Mouse (Mus musculus) spleen, adult 18-20 months (tissue): ENCODE measurements around the gene Errfi1.
"Not testable (repeated sequence)": the region's sequence is repeated elsewhere in the genome, so short reads cannot be mapped to it uniquely, and the experiment has no call there.

ENCODE experiments used
- DNase-seq, 2 experiments: peaks; one replicate each; pipeline ENCODE4 v3.0.0; 2022; ENCODE audit warnings: mixed read lengths in 2 of 2

Errfi1 gene

DNA sequence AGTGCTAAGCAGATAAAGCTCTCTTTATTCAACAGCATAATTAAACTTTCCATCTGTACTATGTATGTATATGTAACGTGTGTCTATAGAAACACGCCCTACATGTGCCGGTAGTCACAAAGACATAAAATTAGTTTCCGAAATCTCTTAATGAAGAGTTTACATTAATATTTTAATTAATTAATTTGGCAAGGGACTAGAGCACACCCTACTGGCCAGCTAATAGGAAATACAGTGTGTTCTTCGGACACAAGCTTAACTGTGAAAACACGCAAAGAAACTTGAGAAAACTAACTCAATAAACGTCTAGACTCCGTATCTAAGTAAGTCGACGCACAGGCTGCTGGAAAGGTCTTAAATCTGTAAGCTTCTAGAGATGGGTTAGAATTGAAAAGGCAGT, 3.8 kb upstream of the Errfi1 start:
- DNase-seq = no peak

DNA sequence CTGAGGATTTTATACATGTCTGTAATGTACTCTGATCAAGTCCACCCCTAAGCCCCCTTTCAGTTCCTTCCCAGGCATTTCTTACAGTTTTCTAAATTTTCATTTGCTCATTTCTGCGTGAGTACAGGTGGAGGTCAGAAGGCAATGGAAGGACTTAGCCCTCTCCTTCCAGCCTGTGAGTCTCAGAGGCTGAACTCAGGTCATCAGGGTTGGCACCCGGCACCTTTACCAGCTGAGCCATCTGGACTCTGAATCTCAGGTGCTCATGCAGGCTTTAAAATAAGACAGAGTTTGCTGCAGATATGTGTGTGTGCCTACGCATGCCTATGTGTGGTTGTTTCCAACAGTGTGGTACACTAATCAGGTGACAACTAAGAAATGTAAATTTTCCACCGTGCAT, 2.8 kb upstream of the Errfi1 start:
- no peak for DNase-seq

DNA sequence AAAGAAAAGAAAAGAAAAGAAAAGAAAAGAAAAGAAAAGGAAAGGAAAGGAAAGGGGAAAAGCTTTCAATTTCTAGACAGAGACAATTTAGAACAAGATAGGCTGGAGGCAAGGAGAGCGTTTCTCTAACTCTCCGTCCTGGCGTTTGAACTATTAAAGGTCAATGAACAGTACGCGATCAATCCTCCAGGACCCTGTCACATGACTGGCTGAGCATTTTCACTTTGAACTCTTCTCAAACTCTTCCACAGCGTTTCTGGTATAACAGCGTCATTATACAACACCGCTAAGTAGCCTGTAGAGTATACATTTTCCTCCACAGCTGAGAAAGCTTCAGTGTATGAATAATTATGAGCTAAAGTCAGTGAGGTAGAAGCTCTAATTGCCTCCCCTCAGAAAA, 1.7 kb upstream of the Errfi1 start:
- no peak for DNase-seq

DNA sequence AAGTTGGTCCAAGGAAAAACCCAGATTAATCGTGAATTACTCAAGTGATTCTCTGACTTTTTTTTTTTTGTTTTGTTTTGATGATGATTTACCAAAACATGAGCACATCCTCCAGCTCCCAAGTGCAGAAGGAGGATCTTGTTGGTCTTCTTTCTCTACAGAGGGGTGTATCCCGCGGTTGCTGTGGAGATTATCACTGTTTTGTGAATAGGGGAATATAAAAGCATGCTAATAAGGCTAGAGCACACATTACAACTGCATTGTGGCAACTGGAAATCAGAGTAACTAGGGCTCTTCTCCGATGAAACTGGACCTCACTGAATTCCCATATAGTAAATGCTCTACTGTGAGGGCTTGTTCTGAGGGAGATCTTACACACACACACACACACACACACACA, 1.2 kb upstream of the Errfi1 start:
- no peak for DNase-seq

DNA sequence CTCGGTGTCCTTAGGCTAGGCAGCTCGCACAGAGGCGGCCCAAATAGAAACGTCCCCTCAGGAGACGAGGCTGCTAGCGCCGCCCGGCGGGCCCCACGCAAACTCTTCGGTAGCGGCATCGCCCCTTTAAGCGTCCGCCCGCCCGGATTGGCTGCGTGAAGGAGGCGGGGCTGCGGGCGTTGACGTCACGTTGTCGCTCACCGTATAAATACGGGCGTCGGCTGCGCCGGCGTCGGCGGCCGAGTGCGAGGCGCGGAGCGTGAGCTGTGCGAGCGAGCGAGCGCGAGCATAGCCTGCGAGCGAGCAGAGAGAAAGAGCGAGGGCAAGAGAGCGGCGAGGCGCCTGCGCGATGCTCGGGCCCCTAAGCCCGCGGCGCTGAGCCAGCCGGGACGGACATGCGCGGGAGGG, 1.1 kb downstream of the Errfi1 start:
- DNase-seq = peak; percentile 88 to 95

DNA sequence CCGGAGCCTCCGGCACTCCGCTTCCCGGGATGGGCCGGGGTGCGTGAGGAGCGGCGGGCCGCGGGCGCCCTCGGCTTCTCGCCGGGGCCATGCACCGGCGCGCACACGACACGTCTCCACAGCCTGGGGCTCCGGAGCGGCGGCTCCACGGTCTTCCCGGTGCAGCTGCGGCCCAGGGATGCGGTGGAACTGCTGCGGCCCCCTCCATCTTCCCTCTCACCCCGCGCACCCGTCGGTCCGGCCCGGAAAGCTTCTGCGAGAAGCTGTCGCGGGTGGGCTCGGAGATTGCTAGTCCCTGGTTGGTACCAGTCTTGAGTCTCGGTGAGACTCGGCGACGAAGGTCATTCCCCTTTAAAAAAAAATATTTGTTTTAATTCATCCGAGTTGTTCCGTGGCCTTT, 1.6 kb downstream of the Errfi1 start:
- DNase-seq = no peak

DNA sequence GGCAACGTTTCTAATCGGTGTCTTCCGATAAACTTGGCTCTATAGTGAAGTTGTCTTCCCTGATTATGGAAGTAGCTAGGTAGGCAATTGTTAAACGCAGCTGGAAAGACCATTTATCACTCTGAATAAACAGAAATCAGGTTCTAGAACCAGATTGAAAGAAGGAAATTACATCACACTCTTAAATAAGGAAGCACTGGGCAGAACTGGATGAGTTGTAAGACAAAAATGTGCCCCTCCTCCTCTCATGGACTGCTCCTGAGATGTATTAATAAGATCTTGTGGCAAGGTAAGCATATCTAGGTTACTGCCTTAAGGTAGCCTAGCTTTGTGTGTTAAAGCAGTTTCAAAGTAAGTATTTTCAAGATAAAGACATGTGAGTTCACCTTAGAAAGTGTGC, 6.8 kb downstream of the Errfi1 start:
- no peak for DNase-seq

DNA sequence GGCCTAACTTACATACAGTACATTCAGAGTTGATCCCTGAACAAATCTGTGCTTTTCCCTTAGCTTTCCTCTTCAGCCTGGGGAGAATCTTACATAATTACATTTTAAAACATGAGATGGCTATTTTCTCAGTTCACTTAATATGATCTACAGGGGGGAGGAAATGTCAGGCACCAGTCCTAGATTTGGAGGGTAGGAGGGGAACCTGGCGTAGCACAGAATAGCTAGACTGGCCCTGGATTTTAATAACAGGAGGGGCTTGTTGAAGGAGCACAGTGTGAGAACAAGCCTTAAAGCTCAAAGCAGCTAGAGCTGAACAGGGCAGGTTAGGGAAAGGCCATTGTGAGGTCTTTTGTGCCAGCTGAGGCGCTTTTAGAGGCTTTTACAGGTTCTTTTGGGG, 7.4 kb downstream of the Errfi1 start:
- DNase-seq = no peak

DNA sequence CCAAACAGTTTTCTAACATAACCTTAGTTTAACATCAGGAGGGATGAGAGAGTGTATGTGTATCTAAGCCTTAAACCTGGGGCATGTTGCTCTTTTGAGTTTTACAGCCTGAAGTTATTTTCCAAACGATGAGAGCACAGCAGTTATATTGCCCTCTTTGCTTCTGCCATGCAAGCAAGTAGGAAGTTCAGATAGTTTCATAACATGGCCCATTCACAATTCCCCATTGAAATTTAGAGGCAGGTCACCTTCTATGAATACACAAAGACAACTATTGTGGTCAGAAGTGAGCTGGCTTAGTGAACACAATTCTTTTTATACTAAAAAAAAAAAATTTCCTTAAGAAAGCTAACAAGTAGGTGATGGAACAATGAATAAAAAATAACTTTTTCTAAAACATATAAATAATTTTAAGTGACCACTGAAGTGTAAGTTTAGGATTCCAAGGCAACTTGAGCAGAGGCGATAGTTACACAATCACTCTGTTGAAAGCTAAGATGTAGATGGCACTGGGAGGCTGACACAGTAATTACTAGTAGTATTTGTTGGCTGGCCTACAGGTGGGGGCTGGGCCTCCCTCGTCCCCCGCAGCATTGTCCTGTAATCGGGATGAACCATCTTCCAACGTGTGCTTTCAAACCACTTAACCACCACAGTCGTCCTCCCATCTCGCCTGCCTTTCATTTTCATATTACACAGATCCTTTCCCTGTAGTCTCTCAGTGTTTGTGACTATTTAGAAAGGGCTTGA, 9.1 kb downstream of the Errfi1 start:
- no peak for DNase-seq

DNA sequence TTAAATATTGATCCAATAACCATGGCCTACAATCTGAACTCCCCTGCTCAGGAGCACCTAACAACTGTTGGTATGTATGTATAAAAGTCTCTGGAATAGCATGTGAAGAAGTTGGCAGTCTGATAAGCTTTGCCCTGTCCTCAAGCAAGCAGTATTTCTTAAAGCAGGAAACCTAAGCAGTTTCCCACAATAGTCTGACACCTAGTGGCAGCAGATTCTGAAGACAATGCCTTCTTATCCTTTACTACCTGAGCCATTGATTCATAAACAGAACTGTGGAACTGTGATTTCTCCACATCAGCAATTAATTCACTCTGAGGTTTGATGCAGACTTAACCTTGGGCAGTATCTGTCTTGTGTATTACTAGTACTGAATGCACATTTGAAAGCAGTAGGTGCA, 11.7 kb downstream of the Errfi1 start:
- no peak for DNase-seq

DNA sequence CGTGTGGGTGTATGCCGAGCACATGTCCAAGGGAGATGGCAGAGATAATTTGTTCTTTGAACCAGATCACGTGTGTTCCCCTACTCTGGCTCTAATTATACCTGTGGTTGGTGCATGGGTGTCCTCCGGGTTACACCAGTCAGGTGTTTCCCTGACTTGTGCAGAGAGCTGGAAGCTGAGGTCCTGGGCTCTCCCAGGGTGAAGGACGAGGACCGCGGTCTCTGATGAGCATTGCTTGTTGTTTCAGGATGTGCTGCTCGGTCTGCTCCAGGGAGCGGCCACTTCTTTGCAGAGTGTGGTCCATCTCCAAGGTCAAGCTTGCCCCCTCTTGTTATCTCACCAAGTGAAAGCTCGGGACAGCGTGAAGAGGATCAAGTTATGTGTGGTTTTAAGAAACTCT, 12.3 kb downstream of the Errfi1 start:
- no peak for DNase-seq

DNA sequence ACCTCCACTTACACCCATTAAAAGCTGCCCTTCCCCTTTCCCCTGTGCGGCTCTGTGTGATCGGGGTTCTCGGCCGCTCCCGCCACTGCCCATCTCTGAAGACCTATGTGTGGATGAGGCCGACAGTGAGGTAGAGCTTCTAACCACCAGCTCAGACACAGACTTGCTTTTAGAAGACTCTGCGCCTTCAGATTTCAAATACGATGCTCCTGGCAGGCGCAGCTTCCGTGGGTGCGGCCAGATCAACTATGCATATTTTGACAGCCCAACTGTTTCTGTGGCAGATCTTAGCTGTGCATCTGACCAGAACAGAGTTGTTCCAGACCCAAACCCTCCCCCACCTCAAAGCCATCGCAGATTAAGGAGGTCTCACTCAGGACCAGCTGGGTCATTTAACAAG, 12.8 kb downstream of the Errfi1 start:
- no peak for DNase-seq

DNA sequence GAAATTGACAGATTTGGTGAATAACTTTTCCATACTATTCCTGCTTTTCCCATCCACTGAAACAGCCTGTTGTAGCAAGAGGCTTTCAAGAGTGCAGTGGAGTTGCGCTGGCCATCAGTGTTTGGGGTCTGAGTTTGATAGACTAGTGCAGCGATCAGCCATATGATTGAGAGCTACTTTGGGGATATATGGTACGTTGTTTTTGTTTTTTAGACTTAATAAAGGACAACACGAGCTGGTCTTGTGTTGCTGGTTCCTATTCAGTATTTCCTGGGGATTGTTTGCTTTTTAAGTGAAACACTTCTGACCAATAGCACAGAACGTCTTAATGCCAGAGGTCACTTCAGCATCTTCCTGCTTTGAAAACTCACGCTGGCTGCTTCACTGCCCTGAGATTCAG, 14.4 kb downstream of the Errfi1 start:
- DNase-seq = no peak

DNA sequence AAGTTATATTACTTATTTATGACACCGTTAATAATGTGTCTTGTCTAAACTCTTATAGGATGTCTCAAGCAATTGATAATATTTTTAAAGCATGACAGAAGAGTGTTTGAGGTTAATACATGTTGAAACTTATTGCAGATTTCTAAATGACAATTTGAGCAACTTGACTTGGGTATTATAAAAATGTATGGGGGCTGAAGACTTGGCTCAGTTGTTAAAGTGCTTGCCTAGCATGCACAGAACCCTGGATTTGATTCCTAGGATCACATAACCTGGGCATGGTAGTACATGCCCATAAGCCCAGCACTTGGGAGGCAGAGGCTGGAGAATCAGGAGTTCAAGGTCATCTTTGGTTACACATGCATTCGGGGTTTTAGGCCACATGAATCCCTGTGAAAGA, 15.1 kb downstream of the Errfi1 start:
- no peak for DNase-seq

DNA sequence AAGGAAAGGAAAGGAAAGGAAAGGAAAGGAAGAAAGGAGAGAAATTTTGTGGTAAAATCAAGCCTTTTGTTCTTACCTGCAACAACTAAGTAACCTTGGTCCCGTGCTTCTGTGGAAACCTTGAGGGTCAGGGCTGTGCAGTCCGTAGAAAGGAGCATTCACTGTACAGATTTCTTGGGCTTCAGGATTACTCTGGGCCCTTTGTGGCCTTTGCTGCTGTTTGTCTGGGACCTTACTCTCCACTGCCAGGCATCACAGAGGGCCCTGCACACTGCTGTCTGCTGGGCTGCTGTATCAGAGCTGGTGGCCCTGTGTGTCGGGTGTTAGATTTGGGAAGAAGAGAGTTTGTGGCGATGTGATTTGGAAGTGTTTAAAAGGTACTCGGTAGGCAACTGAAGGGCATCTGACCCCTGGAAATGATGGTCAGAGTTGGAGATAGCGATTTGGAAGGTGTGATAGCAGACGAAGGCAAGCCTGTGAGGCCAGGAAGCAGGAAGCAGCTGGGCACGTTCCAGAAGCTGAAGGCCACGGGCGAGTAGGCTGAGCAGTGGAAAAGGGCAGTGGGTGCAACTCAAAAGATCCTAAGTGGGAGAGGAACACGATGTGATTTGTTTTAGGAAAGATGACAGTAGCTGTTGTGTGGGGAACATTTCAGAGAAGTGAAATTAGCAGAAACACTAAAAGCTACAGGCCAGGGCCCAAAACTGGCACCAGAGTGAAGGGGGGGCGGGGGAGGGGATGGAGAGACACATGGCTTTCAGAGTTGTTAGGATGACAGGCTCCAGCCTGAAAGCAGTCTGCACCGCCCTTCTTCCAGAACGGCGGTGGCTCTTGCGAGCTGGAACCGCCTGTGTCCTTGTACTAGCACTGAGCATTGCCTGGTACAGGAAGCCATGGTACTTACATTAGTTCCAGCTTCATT, 15.8 kb downstream of the Errfi1 start:
- DNase-seq = no peak

DNA sequence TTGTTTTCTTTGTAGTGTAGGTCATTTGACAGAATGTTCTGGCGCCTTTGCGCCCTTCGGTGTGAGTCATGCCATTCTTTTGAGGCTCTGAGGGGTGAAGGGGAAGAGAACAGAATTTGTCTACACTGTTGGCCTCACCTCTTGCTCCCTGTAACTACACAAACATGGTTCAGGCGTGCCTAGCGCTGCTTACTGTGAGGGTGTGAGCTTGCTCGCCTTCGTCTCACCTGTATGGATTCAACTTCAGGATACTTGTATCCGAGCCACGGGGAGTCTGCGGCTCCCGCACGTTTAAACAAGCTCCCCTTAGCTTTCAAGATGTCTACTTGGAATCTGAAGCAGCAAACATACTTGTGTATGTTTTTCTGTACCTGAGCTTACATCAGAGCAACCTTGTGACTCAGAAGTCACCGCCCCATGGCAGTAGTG, 17.3 kb downstream of the Errfi1 start:
- no peak for DNase-seq

DNA sequence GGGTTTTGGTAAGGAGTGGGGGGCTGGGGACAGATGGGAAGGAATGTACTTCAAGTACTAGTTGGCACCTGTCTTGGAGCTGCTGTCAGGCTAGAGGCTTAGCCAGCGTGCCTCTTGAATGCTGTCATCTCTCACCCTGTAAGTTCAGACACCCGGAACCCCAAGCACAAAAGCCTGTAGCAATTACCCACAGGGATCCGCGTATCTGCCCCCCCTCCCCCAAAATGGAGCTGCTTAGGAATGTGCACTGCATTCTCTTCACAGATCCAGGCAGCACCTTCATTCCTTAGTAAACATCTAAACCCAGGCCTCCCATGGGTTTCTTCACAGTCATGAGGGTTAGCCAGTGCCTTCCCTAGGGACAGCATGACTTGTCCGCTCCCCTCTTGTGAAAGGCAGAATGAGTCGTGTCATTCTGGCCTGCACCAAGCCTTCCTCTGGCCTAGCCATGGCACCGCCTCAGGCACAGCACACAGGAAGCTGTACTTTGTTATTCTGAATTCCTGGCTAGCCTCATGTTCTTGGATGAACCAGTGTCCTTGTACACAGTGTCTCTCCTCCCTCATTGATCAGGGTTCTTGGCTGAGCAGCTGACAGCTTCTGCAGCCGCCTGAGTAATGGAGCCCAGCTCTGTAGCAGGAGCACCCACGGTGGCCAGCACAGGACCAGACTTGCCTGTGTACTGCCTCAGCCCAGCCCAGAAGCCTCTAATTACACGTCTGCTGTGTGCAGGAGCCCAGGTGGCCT, 17.8 kb downstream of the Errfi1 start:
- DNase-seq = no peak

DNA sequence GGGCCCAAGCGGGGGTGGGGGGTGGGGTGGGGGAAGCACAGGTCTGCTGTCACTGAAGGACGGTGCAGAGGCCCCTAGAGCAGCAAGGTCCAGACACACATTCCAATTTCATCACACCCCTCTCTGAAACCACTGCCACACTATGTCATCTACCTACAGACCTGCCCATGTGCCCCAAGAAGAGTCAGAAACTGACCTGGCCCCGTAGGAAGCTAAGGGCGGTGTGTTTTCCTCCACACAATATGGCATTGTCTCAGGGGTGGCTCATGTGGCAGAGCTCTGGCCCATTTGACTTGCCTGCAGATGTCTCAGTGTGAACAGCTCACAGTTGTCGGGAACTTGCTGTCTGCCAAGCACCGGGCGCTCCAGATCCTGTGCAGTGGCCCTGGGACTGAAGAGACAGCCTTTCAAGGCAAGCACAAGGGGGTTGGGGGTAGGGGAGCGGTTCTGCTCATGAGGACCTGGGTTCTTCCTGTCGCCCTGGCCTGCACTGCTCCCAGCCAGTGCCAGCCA, 18.5 kb downstream of the Errfi1 start:
- no peak for DNase-seq

DNA sequence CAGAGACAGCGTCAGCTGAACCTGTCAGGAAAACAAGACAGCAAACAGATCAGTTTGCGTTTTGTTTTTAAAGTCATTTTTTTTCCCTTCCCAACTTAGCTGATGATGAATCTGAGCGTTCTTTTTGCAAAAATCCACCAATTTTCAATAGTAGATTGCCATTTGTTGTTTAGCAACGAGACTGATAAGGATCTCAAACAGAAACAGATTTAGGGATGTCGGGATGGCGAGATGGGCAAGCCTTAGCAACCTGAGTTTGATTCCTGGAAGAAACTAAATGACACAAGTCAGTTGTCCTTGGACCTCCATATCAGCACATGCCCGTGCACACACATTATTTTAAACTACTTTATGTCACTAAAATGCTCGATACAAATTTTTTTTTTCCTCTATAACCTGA, 19.0 kb downstream of the Errfi1 start:
- DNase-seq = no peak

DNA sequence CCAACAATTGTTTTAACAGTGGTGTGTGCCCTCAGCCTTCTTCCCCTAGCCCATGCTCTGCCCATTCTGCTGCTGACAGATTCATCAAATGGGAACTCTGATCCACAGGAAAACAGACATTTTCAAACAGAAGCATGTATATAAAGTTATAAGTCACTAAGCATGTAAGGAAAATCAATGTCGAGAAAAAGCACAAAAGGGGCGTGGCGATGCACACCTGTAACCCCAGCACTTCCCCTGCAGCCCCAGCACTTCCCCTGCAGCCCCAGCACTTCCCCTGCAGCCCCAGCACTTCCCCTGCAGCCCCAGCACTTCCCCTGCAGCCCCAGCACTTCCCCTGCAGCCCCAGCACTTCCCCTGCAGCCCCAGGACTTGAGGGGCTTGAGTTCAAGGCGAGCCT, 20.7 kb downstream of the Errfi1 start:
- DNase-seq = not testable (repeated sequence)

DNA sequence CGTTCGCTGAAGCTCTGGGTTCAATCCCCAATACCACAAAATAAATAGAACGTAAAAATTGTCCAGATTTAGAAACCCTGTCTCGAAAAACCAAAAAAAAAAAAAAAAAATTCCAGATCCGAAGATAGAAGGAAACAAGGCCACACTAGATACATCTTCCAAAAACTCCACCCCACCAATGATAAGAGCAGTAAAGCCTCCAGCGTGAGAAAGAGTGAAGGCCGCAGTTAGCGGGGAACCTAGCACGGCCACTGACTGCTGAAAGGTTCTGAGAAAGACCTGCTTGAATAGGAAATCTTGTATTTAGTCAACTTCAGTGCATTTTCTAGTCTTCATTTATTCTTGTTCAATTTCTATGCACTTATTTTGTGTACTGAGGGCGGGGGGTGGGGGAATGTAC, 21.7 kb downstream of the Errfi1 start:
- DNase-seq = no peak

DNA sequence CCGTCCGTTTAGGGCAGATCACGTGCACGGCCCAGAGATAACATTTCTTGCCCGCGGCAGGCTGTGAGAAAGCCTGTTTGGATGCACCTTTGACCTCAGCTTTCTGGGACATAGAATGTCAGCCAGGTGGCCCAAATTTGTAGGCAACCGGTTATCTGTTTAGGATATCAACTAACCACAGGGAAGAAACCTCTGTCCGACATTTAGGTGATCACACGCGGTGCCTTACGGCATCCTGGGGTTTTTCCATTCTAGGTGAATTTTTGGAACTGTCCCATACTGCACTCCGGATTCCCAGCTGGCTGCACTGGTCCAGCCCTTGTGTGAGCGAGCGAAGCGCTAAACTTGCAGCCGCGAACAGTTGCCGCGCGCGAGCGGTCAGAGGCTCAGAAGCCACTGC, 25.9 kb downstream of the Errfi1 start:
- no peak for DNase-seq

DNA sequence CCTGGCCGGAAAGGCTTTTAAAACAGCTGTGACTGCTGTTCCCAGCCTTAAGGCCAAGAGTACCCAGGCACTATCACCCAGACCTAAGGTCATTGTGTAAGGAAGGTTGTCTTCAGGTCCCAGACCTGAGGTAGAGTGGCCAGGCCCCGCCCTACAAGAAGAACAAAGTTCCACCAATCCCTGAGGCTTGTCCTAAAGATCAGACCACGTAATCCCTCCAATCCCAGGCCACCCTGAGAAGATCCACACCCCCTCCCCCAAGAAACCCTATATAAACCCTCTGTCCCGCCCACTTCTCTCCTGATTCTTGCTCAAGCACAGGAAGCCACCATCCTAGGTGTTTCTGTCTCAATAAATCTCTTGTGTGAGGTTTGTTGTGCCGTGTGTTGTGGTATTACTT, 26.6 kb downstream of the Errfi1 start:
- DNase-seq = no peak
